Mouse (Mus musculus) erythroblast, embryonic 14.5 days (primary cell): ENCODE data around the gene Kifc3. TPM values are rescaled to one million over a fixed set of nuclear protein-coding genes. Genes with fewer than 3 reads are reported as not detected.
A peak's percentile ranks its signal among the peaks of the same experiment; 100 is the strongest.

Experiments used
- H3K27me3 ChIP-seq: 2 replicates; pipeline ENCODE4 v1.6.1; 2012; ENCODE audit warnings: inconsistent platforms; ENCODE audit not compliant: control insufficient read depth
- H3K36me3 ChIP-seq: 2 replicates; pipeline ENCODE4 v1.6.1; 2012; ENCODE audit warnings: mild to moderate bottlenecking, inconsistent platforms; ENCODE audit not compliant: control insufficient read depth
- H3K4me1 ChIP-seq: 2 replicates; pipeline ENCODE4 v1.6.1; 2012; ENCODE audit warnings: inconsistent platforms; ENCODE audit not compliant: control insufficient read depth
- H3K4me3 ChIP-seq: replicated peaks from 2 replicates; pipeline ENCODE3; 2012; ENCODE audit warnings: moderate library complexity, mild to moderate bottlenecking, inconsistent platforms
- H3K9me3 ChIP-seq: 2 replicates; pipeline ENCODE4 v1.6.1; 2012; ENCODE audit warnings: low read length, inconsistent platforms, mixed read lengths; ENCODE audit not compliant: control insufficient read depth
- GATA1 ChIP-seq: IDR thresholded peaks from 2 replicates; pipeline ENCODE4 v1.6.1; 2012; ENCODE audit warnings: low read length, inconsistent platforms, mixed read lengths
- TAL1 ChIP-seq: IDR thresholded peaks from 3 replicates; pipeline ENCODE4 v1.6.1; 2012; ENCODE audit warnings: low read length, inconsistent platforms, mixed read lengths
- polyA plus RNA-seq: library from polyadenylated mRNA; stranded (reverse); fragments of >175 nt; gene quantifications from 2 replicates; pipeline ENCODE4 v1.2.3, GENCODE M21; 2012

Kifc3 gene
- polyA plus RNA-seq, 1 experiment: 0.04 TPM

DNA sequence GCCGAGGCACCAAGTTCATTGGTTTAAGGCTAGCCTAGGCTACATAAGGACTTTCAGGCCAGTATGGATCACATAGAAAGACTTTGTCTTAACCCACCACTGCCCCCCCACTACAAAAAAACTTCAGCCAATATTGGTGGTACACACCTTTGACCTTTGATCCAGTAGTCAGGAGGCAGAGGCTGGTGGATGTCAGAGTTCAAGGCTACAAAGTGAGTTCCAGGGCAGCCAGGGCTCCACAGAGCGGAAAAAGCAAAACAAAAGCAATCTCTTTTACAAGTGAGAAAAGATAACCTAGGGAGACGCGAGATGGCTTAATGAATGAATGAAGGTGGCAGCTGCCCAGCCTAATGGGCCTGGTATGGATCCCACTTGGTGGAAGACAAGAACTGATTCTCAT, 48.6 kb downstream of the Kifc3 start:
- H3K27me3 ChIP-seq: no peaks in the 10 kb centered on the region
- no peaks in the 10 kb centered on the region for H3K36me3 ChIP-seq
- no peak overlapping the region for H3K4me3 ChIP-seq
- H3K9me3 ChIP-seq: no peaks in the 10 kb centered on the region
- TF ChIP-seq GATA1 (no peak), TAL1 (no peak)
- H3K4me1 ChIP-seq: no peaks in the 10 kb centered on the region

DNA sequence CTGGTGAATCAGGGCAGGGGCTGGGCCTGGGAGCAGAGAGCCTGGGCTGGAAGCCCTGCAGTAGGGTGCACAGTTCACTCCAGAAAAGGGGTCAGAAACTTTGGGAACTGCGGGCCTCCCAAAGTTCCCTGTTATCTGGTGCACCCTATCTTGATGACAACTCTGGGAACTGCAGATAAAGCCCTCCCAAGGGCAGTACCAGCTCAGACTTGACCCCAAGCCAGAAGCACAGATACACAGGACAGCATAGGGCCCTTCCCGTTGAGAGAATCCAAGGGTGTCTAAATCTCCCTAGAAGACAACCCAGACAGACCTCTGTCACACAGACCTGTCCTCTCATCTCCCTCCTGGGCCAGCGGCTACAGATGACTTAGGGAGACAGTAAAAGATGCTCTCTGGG, 52.0 kb downstream of the Kifc3 start:
- no peaks in the 10 kb centered on the region for H3K9me3 ChIP-seq
- H3K4me3 ChIP-seq: no peak overlapping the region
- TF ChIP-seq TAL1 (no peak), GATA1 (no peak)
- H3K4me1 ChIP-seq: no peaks in the 10 kb centered on the region
- no peaks in the 10 kb centered on the region for H3K36me3 ChIP-seq
- H3K27me3 ChIP-seq: no peaks in the 10 kb centered on the region

DNA sequence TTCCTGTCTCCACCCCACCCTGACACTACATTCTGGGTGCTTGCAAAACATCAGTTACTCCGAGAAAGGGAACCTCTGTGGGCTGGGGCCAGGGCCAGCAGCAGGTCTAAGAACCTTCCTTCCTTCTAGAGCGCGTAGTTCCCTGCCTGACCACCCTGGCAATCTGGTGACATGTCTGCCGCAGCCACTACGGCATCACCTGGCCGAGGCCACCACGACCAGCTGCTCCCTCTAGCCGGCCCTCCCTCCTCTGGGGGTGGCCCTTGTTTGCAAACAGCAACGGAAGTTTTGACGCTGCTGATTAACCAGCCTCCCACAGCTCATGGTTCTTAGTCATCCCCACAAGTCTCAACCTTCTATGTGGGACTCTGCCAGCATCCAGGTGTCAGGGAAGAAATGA, 53.2 kb downstream of the Kifc3 start:
- no peaks in the 10 kb centered on the region for H3K9me3 ChIP-seq
- TF ChIP-seq TAL1: no peak
- TF ChIP-seq GATA1: no peak
- peaks cover 2% of the 10 kb centered on the region; the same call in 1 of the 2 replicates for H3K27me3 ChIP-seq
- no peaks in the 10 kb centered on the region for H3K36me3 ChIP-seq
- no peaks in the 10 kb centered on the region for H3K4me1 ChIP-seq
- H3K4me3 ChIP-seq: no peak overlapping the region

DNA sequence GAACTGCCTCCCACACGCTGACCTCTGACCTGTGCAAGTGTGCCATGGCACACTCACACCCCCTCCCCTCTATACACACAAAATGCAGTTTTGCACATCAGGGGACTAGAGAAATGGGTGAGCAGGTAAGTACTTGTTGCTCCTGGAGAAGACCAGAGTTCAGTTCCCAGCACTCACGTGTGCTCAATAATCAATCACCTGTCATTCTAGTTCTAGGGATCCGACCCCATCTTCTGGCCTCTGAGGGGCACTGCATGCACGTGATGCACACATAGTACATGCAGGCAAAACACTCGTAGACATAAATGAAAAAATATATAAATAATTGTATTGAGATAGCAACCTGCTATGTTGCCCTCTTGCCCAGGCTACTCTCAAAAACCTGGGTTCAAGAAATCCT, 55.8 kb downstream of the Kifc3 start:
- Histone ChIP-seq H3K27me3 (peaks cover 21% of the 10 kb centered on the region), H3K4me1 (peaks cover 2% of the 10 kb centered on the region; the same call in 1 of the 2 replicates), H3K4me3 (no peak overlapping the region), H3K36me3 (no peaks in the 10 kb centered on the region), H3K9me3 (no peaks in the 10 kb centered on the region)
- TF ChIP-seq TAL1: no peak
- no peak for TF ChIP-seq GATA1

DNA sequence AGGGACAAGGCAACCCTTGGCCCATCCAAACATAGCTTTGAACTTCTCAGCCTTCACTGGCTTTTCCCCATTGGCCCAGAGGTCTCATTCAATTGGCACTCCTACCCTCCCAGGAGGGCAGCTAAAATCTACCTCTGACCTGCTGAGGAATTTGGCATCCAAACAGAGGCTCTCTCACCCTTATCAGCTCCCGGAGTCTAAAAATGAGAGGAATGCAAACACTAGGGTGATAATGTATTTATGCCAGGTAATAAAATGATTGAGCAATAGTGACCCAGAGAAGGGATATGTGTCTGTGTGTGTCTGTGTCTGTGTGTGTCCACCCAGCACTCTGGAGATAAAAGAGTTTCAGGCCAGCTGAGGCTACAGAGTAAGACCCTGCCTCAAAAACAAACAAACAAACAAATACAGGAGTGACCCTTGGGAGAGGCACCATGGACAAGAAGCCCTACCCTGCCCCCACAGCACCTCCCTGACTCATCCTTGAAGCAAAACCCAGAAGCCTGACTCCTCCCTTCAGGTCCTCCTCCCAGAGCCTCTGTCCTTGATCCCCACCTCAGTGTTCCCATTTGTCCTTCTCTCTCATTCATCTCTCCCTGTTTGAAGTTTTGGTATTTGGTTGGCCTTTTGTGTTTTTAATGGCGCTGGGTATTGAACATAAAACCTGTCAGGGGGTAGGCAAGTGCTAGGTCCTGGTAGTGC, 56.4 kb downstream of the Kifc3 start:
- Histone ChIP-seq H3K4me3 (no peak overlapping the region), H3K36me3 (no peaks in the 10 kb centered on the region), H3K4me1 (peaks cover 2% of the 10 kb centered on the region; the same call in 1 of the 2 replicates), H3K27me3 (peaks cover 28% of the 10 kb centered on the region), H3K9me3 (no peaks in the 10 kb centered on the region)
- TF ChIP-seq TAL1: no peak
- TF ChIP-seq GATA1: no peak

DNA sequence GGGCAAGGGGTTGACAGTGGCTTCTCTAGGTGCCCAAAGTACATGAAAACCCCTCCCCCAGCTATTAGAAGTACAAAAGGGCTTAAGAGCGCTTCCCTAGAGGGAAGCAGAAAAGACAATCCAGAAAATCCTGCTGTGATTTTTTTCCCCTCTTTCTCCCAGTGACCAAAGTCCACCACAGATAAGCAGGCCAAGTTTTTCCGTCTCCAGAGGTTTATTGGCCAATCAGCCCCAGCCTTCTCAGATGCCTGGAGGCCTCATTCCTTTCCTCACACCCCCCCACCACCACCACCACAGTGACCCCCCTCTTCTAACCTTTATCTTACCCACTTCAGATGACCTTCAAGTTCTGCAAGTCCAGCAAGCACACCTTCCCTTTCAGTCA, 58.0 kb downstream of the Kifc3 start:
- H3K4me1 ChIP-seq: peaks cover 2% of the 10 kb centered on the region; the same call in 1 of the 2 replicates
- peaks cover 41% of the 10 kb centered on the region for H3K27me3 ChIP-seq
- H3K36me3 ChIP-seq: no peaks in the 10 kb centered on the region
- TF ChIP-seq TAL1: no peak
- no peak for TF ChIP-seq GATA1
- no peaks in the 10 kb centered on the region for H3K9me3 ChIP-seq
- H3K4me3 ChIP-seq: no peak overlapping the region

DNA sequence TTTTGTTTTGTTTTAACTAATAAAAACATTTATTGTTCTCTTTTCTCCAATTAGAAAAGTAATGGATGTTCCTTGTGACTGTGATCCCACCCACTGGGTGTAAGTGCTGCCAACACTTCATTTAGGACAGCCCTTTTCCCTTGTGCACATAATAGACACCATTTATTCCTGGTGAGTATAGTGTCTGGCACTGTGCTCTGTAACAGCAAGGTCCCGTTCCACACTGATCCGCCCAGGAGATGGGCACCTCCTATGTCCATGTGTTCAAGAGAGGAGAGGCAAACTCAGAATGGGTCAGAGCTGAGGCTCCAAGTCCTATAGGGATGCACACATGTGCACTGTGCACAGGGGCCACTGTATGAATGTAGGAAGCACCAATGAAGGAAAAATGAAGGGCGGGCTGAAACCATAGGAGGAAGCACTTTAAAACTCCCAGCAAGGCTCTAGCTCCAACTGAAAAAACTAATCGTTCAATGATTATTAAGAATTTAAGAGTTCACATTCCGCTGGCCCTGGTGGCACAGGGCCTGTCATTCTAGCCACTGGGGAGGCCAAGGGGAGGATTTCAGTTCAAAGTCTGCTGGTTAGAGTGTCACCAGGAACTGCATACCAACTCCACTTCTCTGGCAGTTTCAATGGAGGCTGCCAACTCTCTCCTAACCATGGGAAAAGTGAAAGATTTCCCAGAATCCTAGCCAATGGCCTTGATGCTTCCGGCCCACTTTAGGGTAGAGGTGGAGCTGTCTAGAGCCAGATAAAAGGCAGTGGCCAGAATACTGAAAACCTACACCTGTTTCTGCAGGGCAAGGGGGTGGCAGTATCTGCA, 58.6 kb downstream of the Kifc3 start:
- Histone ChIP-seq H3K27me3 (peaks cover 41% of the 10 kb centered on the region), H3K4me1 (peaks cover 2% of the 10 kb centered on the region; the same call in 1 of the 2 replicates)

DNA sequence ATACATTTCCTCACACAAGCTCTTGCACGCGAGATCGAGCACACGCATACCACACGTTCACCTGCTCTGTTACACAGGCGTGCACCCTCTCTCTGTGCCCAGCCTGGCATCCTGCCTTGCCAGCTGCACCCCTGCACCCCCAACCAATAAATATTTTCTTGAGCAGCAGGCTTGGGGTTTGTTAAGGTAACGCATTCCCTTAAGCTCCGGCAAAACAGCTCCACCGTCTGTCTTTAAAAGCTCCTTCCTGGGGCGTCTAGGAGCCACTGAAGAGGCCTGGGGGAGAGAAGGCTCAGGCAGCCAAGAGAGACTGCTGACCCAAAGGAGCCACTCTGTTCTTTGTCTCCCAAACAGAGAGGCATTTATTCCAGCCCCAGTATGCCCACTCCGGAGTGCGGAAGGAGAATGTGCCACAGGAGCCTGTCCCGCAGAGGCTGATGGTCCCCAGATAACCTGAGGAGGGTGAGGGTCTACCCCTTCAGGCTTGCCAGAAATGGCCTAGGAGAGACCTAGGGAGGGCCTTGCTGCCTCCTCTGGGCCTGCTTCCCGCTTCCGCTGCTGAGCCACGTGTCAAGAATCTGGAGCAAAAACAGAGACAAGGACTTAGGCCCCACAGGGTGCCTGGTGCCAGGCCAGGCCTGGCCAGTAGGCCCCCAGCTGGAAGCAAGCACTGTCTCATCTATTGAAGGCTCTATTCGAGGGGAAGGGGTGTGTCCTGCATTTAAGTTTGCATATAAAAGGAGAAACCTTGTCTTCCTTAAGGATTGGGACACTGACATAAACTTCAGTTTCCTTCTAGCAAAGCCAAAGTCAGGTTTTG, 59.4 kb downstream of the Kifc3 start:
- Histone ChIP-seq H3K4me3 (peak overlapping the region; percentile 50), H3K9me3 (no peaks in the 10 kb centered on the region), H3K4me1 (peaks cover 2% of the 10 kb centered on the region; the same call in 1 of the 2 replicates), H3K36me3 (no peaks in the 10 kb centered on the region), H3K27me3 (peaks cover 46% of the 10 kb centered on the region)
- TF ChIP-seq GATA1 (no peak), TAL1 (no peak)

More for the DNA sequence above, 58.6 kb downstream of the Kifc3 start:
- Histone ChIP-seq H3K36me3 (no peaks in the 10 kb centered on the region), H3K4me3 (no peak overlapping the region), H3K9me3 (no peaks in the 10 kb centered on the region)
- TF ChIP-seq GATA1: no peak
- no peak for TF ChIP-seq TAL1
